ENCODE assay signal across 25 mouse cellular contexts in genomic region chr2:113598321-113598720, GRCm38 (mm10).
DNase-seq lines count a peak whose midpoint lies in the region; ATAC-seq lines count a peak whose summit lies in the region.
"Had no signal": no experiment of that assay in that cellular context is flagged by ENCODE, and none has a peak within 500 bp of the region (broad histone marks: within the 10 kb centered on the region; RNA-seq: fewer than 3 reads in every experiment).

No protein-coding gene starts in this region.

- 0 out of 2 replicates have a peak, but pooled peaks cover 4% of the 10 kb centered on the region for H3K4me1 ChIP-seq in heart, embryonic 11.5 days (ENCODE audit: control insufficient read depth, insufficient read depth, low read length)
- peaks cover 7% of the 10 kb centered on the region; the same call in 1 of the 2 replicates for H3K4me1 ChIP-seq in heart, embryonic 10.5 days

- no peak overlapping the region for H3K4me2 ChIP-seq in heart, embryonic 11.5 days
- H3K4me2 ChIP-seq: forebrain, embryonic 13.5 days; heart, embryonic 13.5 days; hindbrain, embryonic 14.5 days had no signal

- no peak for ATAC-seq in heart, embryonic 11.5 days (replicated peaks; ENCODE audit: insufficient number of reproducible peaks, low FRiP score, low TSS enrichment)
- ATAC-seq: forebrain, embryonic 13.5 days; forebrain, embryonic 16.5 days; hindbrain, postnatal 0 days; inflammation-experienced regulatory T-cells, adult 6 months; intestine, embryonic 16.5 days; Patski had no signal

- 74% methylated on average over 4 of the region's 4 CpGs for WGBS in heart, embryonic 11.5 days (ENCODE audit: insufficient replicate concordance)
- WGBS in heart, embryonic 10.5 days: 85% methylated on average over 4 of the region's 4 CpGs

- no peaks in the 10 kb centered on the region for H3K27me3 ChIP-seq in heart, embryonic 11.5 days (ENCODE audit: control insufficient read depth, insufficient read depth, low read length)
- H3K27me3 ChIP-seq in heart, embryonic 10.5 days (ENCODE audit: insufficient read depth, poor library complexity, severe bottlenecking): no peaks in the 10 kb centered on the region
- H3K27me3 ChIP-seq: CH12.LX; heart, embryonic 13.5 days; Patski had no signal

- peak; percentile 90 for DNase-seq in heart, adult 11 months
- DNase-seq in heart, adult 9 months (ENCODE audit: low spot score in 2 of 2): peak; percentile 6 to 32
- DNase-seq in heart, embryonic 10.5 days (ENCODE audit: low spot score): no peak
- peak; percentile 11 for DNase-seq in kidney, postnatal 10 days
- no peak for DNase-seq in kidney, postnatal 4 days
- DNase-seq: adrenal gland, postnatal 10 days; adrenal gland, postnatal 36 days; B cell, adult 2 months; cerebellum, adult 18-20 months; cerebellum, adult 9-10 months; cerebellum, postnatal 14 days; gastrocnemius, postnatal 25 days; heart, postnatal 4 days had no signal

- H3K27ac ChIP-seq in heart, embryonic 11.5 days (ENCODE audit: low read depth, low read length): no peak overlapping the region
- no peak overlapping the region for H3K27ac ChIP-seq in heart, embryonic 10.5 days
- H3K27ac ChIP-seq: forebrain, embryonic 10.5 days; forebrain, embryonic 13.5 days; heart, embryonic 13.5 days; hindbrain, embryonic 14.5 days; hindbrain, postnatal 0 days had no signal

- no peaks in the 10 kb centered on the region for H3K9me3 ChIP-seq in heart, embryonic 11.5 days (replicated peaks; ENCODE audit: control insufficient read depth, low read length)
- no peaks in the 10 kb centered on the region for H3K9me3 ChIP-seq in heart, embryonic 10.5 days
- H3K9me3 ChIP-seq: forebrain, embryonic 10.5 days; forebrain, embryonic 13.5 days; heart, embryonic 13.5 days had no signal

- no peaks in the 10 kb centered on the region for H3K36me3 ChIP-seq in heart, embryonic 11.5 days (ENCODE audit: control insufficient read depth, insufficient read depth, low read length)
- H3K36me3 ChIP-seq in heart, embryonic 10.5 days: no peaks in the 10 kb centered on the region
- H3K36me3 ChIP-seq: forebrain, embryonic 10.5 days; G1E; heart, embryonic 13.5 days had no signal

- no peak overlapping the region for H3K4me3 ChIP-seq in heart, embryonic 11.5 days (ENCODE audit: low read depth, low read length)
- no peak overlapping the region for H3K4me3 ChIP-seq in heart, embryonic 10.5 days
- H3K4me3 ChIP-seq: forebrain, embryonic 10.5 days; forebrain, embryonic 13.5 days; heart, embryonic 13.5 days had no signal

- H3K9ac ChIP-seq in heart, embryonic 11.5 days (ENCODE audit: low read depth, low read length): no peak overlapping the region
- H3K9ac ChIP-seq: forebrain, embryonic 13.5 days; heart, embryonic 13.5 days; hindbrain, embryonic 14.5 days had no signal

Comparison
In these comparisons a context has a peak if more than half of its experiments do, and no peak if none do; other contexts are left out.
1. DNase-seq: peak in heart, adult 11 months (single experiment), heart, adult 9 months (2 of 2) and kidney, postnatal 10 days (single experiment); none in heart, embryonic 10.5 days (single experiment) and kidney, postnatal 4 days (0 of 2).